Mouse (Mus musculus) ovary, postnatal 10 days (tissue): ENCODE results near the gene Gpatch3.

Experiments
- DNase-seq: peaks from one replicate; pipeline ENCODE4 v3.0.0; 2022; ENCODE audit warnings: low spot score

The Gpatch3 gene

DNA sequence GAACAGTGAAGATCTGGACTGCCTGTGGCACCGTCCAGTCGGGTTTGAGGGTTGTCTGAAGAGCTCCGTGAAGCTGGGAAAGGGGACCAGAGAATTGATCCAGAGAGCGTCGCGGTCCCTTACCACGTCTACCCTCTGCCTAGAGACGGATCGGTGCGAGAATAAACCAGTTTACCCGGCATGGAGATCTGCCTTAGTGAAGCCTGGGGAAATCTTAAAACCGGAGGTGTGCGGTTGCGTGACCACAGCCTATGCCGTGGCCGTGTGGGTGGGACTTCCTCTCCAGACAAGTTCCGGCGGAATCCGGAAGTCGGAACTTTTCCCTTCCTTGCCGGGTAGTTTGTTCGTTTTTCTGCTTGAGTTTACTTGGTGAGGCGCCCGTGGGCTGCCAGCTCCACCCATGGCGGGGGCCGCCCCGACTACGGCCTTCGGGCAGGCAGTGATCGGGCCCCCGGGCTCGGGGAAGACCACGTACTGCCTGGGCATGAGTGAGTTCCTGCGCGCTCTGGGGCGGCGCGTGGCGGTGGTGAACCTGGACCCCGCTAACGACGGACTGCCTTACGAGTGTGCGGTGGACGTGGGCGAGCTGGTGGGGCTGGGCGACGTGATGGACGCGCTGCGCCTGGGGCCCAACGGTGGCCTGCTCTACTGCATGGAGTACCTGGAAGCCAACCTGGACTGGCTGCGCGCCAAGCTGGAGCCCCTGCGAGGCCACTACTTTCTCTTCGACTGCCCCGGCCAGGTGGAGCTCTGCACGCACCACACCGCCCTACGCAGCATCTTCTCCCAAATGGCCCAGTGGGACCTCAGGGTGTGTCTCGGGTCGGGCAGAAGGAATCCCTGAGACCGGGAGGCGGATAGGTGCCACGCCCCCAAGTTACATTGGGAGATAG is 9.8 kb downstream of the Gpatch3 start, which contains the start of gene Gpn2:
Gene Gpn2, plus strand, starts transcription at position 304 of the 893 bp plus-strand sequence.
- peak; percentile 35 for DNase-seq

DNA sequence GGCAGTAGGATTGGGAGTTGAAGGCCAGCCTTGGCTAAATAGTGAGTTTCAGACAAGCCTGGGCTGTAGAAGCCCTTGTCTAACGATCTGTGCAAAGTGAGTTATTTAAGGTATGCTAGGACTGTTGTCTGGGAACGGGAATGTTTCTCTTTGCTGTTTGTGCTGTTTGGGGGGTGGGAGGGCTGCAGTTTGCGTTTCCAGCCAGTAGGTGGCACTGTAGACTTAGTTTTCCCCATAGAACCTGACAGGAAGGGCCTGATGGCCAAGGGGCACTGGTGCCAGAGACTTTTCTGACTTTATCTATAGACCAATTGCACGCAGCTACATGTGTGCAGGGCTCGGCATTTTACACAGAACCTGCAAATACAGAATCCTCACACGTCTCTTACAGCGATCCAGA is 18.0 kb downstream of the Gpatch3 start:
- DNase-seq: peak; percentile 22

DNA sequence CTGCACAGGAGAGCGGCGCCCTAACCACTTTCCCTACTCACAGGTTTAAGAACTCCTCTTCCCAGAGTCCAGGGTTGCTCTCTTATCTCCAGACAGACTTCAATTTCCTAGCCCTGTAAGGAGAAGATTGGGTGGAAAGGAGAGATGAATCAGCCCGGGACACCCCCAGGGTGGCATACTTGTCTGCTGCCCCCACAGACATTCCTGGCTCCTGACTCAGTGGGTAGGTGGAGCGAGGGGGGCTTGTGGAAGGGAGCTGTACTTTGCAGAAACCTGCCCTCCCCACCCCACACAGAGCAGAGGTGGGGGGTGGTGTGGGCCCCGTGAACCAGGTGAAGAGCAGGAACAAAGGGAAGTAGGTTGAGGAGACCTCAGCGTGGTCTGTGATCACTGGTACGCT is 21.0 kb downstream of the Gpatch3 start:
- DNase-seq: no peak

DNA sequence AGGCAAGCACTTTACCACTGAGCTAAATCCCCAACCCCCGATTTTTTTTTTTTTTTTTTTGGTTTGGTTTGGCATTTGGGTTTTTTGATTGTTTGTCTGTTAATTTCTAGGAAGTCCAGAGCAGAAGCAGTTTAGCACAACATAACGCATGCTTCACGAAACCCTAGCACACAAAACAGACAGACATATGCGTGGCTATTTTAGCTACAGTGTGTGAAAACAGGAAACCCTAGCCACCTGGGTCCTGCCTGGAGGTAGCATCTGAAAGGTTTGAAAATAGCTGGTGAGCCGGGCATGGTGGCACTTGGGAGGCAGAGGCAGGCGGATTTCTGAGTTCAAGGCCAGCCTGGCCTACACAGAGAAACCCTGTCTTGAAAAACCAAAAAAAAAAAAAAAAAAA is 21.5 kb downstream of the Gpatch3 start:
- DNase-seq: no peak

DNA sequence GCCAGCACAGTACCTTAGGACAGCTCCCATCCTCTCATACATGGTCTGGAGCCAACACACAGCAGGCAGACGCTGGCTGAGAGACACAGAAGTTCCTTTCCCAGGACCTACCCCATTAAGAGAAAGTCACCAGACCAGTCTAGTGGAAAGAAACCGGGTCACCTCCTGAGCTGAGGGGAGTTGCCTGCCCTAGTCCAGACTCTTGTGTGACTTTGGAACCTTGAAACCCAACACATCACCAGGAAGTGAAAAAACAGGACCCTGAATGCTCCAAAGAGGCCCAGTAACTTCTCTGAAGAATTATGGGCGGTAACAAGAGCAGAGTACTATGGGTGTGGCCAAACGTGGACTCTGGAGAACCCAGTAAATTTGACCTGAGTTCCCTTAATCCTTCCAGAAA is 24.1 kb downstream of the Gpatch3 start:
- no peak for DNase-seq

DNA sequence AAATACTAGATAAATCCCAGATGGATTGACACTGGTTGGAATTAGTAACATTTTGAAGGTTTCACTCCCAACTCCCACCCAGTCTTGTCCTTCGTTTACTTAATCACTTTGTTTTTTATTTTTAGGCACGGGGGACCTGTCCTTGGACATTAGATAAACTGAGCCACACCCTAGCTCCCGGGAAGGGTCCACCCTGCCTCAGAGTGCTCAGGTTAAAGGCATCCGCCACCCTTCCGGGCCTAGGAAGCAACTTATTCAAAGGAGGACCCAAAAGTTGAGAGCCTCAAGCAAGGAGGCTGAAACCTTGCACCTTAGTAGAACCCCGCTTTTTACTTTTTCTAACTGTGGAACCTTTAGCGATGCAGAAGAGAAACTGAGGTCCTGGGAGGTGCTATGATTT is 24.6 kb downstream of the Gpatch3 start:
- no peak for DNase-seq

DNA sequence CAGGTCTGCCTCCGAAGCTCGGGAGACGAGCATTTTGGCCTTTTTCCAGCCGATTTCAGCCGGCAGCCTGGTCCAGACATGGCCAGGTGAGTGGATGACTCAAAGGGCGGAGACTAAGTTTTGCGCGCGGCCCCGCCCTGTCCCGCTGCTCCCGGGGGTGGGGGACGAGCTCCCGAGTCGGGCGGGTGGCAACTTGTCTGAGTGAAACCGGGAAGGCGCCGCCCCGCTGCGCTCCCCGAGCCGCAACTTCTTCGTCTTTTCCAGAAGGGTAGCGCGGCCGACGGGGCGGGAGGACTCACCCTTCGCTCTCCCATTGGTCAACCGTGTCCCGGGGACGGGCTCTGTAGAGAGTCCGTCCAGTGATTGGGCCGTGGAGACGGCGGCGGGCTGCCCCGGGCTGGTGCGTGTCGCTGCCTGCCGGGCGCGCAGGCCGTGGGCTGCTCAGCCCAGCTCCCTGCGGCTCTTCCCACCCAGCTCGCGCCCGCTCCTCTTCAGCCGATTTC is 25.1 kb downstream of the Gpatch3 start:
- peak; percentile 60 for DNase-seq

DNA sequence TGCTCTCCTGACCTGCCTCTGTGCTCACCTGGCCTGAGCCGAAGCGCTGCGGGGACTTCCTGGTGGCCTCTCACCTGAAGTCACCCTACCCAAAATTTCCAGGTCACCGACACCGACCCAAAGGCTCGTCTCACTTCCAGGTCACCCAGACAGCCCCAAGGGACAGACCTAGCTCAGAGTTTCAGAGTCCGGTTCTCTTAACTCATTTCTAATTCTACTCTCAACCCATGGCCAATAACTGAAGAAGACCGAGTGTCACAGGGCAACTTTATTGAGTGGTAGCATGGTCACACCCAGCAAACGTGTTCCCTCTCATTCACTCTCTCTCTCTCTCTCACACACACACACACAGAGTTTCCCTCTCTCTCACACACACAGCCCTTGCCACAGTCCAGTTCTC is 25.8 kb downstream of the Gpatch3 start:
- no peak for DNase-seq

DNA sequence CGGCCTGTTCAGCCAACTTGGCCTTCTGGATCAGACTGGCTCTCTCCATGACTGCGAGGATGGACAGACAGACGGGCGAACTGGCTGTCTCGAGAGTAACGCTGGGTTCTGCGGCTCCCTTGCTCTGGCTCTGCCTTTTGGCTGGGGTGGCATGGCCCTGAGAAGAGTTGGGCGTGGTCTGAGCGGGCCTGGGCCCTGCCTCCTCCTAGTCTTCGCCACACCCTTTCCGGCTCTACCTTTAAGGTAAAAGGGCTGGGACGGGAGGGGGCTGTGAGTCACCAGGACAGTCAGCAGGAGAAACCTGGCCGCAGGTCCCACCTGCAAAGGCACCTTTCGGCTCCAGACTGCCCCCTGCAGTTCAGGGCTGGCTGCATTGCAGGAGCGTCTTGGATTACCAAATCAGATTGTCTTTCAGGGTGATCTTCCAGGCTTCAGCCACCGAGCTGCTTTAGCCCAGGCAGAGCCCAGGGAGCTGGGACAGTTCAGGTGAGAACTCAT is 27.2 kb downstream of the Gpatch3 start, which contains the start of gene Sfn:
Gene Sfn, minus strand, starts transcription at position 448 of the 498 bp plus-strand sequence.
- no peak for DNase-seq

DNA sequence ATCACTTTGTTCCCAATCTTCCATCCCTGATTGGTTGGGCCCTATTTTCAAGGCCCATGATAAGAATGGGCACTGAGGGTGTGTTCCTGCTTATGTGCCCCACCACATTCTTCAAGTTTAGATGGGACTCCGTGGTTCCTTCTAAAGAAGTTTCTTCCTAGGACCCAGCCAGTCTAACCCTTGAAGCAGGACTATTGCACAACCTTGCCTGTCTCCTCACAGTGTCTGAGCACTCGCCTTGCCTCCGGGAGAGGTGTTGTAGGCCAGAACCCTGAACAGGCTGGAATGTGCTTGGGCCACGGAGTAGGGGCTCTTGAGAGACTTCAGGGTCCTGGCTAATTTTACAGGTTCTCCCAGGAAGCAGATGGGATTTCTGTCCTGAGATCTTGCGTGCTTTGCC is 28.5 kb downstream of the Gpatch3 start:
- no peak for DNase-seq

DNA sequence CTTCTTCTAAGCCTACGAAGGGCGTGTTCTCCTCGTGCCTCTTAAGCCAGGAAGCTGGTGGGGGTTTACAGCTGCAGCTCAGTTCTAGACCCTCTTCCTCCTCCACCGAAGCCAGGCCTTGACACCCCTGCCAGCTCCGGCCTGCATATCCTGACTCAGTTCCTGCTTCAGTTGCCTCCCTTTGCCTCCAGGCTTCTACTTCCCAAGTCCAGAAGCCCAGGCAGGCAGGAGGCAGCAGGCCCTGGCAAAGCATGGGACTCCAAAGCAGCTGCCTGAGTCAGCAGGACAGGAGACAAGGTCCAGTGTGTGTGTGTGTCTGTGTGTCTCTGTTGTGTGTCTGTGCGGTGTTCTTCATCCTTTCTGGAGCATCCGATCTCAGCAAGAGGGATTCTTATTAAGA is 29.6 kb downstream of the Gpatch3 start:
- DNase-seq: no peak

DNA sequence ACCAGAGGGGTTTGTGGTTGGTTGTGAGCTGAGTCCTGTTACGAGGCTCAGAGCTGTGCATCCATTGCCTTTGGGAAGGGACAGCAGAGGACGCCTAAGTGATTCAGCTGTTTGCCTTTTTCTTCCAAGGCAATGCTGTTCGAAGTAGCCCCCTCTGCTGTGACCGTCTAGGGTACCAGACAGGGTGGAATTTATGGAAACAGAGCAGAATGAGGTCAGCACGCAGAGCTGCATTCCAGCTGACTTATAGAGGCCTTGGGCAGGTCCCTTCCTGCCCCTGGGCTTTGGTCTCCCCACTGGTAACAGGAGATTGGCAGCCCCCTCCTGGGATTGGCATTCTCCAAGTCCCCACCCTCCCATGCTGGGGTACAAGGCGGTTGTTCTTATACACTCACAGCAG is 30.3 kb downstream of the Gpatch3 start:
- DNase-seq: no peak

DNA sequence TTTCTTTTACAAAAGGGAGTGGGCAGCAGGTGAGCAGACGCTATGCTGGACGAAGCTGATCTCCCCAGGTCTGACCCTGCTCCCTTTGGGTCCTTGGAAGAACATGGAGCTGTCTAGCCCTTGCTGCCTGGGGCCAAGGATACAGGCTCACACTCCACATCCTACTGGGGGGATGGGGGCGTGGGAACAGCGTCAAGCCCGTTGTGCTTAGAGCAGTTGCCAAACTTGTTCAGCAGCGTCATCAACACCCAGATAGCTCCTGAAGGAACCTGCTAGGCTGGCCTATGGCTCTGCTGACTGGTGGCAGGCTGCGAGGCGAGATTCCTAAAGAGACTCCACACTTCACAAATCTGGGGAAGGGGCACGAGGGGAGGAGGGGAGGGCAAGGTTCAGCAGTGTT is 30.8 kb downstream of the Gpatch3 start:
- DNase-seq: no peak

DNA sequence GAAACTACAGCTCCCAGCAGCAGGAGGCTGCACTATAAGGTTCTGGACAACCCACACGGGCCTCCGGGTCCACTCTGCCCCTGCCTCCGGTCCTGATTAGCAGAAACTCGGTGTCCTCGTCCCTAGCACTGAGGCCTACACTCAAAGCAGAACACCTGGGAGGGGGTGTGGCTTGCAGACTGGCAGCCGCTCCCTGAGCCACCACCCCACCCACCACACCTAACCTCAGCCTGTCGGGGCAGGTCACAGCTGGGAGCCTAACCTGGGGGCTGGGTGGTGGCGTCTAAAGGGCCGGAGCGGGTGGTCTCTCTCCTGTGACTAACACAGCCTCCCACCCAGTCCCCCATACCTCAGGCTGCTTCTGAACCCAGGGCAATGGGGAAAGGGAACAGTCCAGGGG is 32.7 kb downstream of the Gpatch3 start:
- no peak for DNase-seq

DNA sequence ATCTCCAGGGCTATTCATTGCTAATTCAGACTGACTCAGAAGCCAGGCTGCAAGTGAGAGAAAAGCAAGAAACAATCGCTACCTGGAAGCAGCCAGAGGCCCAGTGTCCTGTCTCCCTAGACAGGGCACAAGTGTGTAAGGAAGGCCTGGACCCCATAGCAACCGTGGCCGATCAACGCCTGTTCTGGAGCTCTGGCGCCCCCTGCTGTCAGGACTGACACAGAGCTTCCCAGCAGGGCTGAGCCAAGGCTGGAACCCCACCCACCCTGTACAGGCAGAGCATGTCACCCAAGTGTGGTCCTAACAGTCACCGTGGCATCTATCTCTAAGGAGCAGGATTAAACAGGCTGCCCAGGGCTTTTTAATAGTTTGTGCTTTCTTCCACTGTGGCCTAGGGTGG is 35.2 kb downstream of the Gpatch3 start:
- DNase-seq: peak; percentile 59

DNA sequence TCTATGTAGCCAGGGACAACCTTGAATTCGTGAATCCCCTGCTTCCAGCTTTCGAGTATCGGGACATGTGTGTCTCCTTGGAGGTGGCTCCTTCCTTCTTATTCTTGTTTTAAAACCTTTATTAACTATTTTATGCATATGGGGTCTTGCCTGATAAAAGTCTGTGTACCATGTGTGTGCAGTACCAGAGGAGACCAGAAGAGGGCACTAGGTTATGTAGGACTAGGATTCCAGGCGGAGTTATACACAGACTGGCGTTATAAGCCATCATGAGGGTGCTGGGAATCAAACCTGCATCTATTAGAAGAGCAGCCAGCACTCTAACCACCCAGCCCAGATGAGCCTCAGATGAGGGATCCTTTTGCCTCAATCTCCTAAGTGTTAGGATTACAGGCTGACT is 37.3 kb downstream of the Gpatch3 start:
- no peak for DNase-seq

DNA sequence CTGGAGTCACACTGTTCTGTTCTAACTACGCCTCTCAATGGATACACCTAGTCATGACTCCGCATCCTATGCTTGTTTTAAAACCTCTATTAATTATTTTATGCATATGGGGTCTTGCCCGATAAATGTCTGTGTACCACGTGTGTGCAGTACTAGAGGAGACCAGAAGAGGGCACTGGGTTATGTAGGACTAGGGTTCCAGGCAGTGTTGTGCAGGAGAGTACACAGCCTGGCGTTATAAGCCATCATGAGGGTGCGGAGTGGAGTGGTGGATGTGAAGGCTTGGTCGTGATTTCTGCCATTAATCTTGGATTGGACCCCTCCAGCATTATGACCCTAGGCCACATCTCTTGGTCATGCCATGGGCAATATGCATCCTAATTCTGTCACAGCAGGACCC is 37.9 kb downstream of the Gpatch3 start:
- no peak for DNase-seq

DNA sequence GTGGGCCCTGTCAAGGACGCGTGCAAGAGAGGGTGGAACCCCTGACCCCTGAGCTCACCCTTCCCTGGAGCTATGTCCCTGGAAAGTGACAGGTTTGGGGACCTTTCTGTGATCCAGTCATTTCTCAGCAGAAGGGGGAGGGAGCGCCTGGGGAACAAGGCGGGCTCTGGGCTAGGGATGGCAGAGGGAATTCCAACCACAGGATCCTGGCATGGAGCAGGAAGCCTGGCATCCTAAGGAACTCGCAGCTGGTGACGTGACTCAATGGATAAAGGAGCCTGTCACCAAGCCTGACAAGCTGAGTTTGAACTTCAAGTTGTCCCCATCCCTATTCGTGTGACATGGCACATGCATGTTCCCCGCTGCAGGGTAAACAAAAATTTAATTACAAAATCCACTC is 38.5 kb downstream of the Gpatch3 start:
- no peak for DNase-seq

DNA sequence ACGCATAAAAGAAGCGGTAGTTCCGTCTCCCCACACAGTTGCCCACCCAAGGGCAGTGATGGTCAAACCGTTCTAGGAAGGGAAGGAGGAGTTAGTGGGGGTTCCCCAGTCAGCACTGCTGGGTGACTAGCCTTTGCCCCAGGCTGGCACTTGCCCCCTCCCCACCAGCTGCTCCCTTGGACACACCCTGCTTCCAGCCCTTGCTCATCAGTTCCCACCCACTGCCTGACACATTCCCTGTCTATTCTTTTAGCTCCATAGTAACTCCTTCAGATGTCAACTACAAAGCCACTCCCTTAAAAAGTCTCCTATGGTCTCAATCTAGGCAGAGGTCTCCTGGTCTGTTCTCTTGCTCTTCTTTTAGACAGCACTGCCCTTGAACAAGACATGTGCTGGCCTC is 39.3 kb downstream of the Gpatch3 start:
- no peak for DNase-seq

DNA sequence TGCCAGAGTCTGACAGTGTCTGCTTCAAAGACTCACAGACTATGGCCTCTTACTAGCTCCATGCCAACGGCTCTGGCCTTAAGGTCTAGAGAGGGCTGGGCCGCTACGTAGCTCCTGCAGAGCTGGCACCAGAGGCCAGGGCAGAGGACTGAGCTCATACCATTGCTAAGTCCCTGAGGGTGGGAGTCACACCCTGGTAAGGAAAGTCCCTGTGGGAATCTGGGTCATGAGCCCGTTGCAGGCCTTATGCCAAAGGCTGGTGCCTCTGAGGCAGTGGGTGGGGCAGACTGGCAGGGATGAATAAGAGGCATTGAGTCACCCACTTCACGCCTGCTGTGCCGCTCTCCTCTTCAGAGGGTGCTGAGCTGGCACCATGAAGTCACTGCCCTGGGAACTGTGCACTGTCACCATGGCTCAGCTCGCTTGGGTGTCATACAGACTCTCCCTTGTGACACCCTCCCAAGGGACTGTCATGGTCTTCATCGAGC is 39.8 kb downstream of the Gpatch3 start:
- no peak for DNase-seq

DNA sequence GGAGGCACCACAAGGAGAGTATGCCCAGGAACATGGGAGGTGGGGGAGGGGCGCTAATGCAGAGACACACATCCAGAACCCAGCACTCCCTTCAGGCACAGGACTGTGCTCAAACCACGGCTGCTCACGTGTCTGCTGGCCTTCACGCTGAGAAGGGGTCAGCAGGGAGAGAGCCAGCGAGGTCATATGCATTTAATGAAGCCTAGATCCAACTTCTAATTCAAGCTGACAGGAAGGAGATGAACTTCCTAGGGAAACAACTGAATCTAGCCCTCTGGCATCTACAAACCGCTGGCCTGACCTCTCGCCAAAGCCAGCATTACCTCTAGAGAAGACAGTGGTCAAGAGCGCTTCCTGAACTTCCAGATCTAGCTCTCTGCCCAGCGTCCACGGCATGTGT is 40.9 kb downstream of the Gpatch3 start:
- DNase-seq: no peak

DNA sequence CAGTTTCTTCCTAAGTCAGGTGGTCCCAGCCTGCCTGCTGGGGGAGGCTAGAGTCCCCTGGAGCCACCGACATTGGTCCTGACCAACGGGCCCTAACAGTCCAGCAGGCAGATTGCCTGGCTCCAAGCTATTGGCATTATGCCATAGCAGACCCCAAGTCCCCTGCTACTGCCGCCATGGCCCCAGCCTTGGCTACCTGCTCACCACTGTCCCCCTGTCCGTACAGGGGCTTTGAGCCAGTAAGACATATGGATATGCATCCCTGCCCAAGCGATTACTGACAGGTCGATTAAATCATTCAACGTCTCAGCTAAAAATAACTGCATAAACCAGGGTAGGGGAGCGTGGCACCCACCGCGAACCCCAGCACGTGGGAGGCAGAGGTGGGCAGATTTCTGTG is 43.4 kb downstream of the Gpatch3 start:
- DNase-seq: no peak

DNA sequence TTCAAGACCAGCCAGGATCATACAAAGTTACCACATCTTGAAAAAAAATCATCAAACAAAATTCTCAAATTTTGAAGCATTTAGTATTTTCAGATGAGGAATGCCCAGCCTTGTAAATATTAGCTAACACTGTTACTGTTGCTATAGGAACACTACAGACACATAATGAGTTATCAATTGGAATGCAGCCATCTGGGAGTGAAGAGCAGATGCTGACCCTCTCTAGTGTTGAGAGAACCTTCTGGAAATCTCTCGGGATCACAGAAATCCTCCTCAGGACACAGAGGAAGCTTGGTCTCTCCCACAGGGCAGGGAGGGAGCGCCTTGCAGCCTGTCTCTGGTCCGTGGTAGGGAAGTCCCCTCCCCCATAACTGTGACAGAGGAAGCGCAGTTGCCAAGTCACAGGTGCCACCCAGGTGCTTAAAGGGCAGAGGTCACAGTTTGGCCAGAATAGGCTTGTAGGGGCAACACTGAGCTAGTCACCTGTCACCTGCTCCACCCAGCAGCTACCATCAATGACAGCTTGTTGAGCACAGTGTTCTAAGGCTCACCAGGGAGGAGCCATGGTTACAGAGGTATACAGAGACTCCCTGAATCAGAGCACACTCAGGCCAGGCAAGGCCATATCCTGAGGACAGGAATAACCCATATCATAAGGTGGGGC is 45.1 kb downstream of the Gpatch3 start:
- DNase-seq: no peak
